Mouse (Mus musculus) liver, embryonic 18 days (tissue): ENCODE results near the gene Clk2. TPM values are rescaled to one million over a fixed set of nuclear protein-coding genes. Genes with fewer than 3 reads are reported as not detected.

ENCODE experiments used
- polyA plus RNA-seq: library from polyadenylated mRNA; depleted of rRNA; stranded (reverse); fragments of >200 nt; gene quantifications from 2 replicates; pipeline ENCODE4 v1.2.3, GENCODE M21; 2012; rRNA removed

Clk2 gene
- 25.1 and 31.8 TPM in 2 replicates for polyA plus RNA-seq

GRCm38 (mm10) chr3:89164506-89165267, at the start of gene Clk2:
Gene Clk2 (plus strand): TSS chr3:89164795.

GRCm38 (mm10) chr3:89135958-89136357, 28.6 kb upstream of the Clk2 start, which contains the start of gene Pklr:
Gene Pklr (plus strand): TSS chr3:89136142.

GRCm38 (mm10) chr3:89159616-89160344, 4.8 kb upstream of the Clk2 start, which contains the start of gene Hcn3:
Gene Hcn3 (minus strand): TSS chr3:89160196.

GRCm38 (mm10) chr3:89177242-89178106, 12.9 kb downstream of the Clk2 start, which contains the start of gene Scamp3:
Gene Scamp3 (plus strand): TSS chr3:89177473.

GRCm38 (mm10) chr3:89183058-89183958, 18.7 kb downstream of the Clk2 start, which contains the start of gene Fam189b:
Gene Fam189b (plus strand): TSS chr3:89183143.

GRCm38 (mm10) chr3:89202253-89203141, 37.9 kb downstream of the Clk2 start, which contains the start of gene Gba:
Gene Gba (plus strand): TSS chr3:89202928.

GRCm38 (mm10) chr3:89214681-89215411, 50.3 kb downstream of the Clk2 start, which contains the start of gene Thbs3:
Gene Thbs3 (plus strand): TSS chr3:89215180.

Other genes starting within 250 kb of the Clk2 start
- gene Ash1l, start 214.2 kb upstream of the Clk2 start, polyA plus RNA-seq = 3.3 and 3.8 TPM in 2 replicates
- gene Dap3, start 213.6 kb upstream of the Clk2 start, polyA plus RNA-seq = 47.8 and 48.9 TPM in 2 replicates
- gene Rusc1, start 71.5 kb upstream of the Clk2 start, polyA plus RNA-seq = 3.9 and 4.8 TPM in 2 replicates
- gene Gm43738, start 63.7 kb upstream of the Clk2 start, polyA plus RNA-seq = not detected in 2 replicates
- 280 and 373 TPM in 2 replicates for gene Fdps, start 62.8 kb upstream of the Clk2 start, polyA plus RNA-seq
- gene Pklr, start 28.7 kb upstream of the Clk2 start, polyA plus RNA-seq = 90.2 and 91.0 TPM in 2 replicates
- gene Hcn3, start 4.6 kb upstream of the Clk2 start, polyA plus RNA-seq = 0.14 and 0.19 TPM in 2 replicates
- 35.6 and 37.9 TPM in 2 replicates for gene Scamp3, start 12.7 kb downstream of the Clk2 start, polyA plus RNA-seq
- gene Fam189b, start 18.3 kb downstream of the Clk2 start, polyA plus RNA-seq = 3.0 and 3.4 TPM in 2 replicates
- 23.4 and 23.5 TPM in 2 replicates for gene Gba, start 38.1 kb downstream of the Clk2 start, polyA plus RNA-seq
- gene Thbs3, start 50.4 kb downstream of the Clk2 start, polyA plus RNA-seq = 2.4 and 2.5 TPM in 2 replicates
- 70.3 and 70.9 TPM in 2 replicates for gene Mtx1, start 62.3 kb downstream of the Clk2 start, polyA plus RNA-seq
- 0.36 and 0.37 TPM in 2 replicates for gene Muc1, start 64.3 kb downstream of the Clk2 start, polyA plus RNA-seq
- gene Krtcap2, start 81.2 kb downstream of the Clk2 start, polyA plus RNA-seq = 44.5 and 46.2 TPM in 2 replicates
- gene Trim46, start 81.5 kb downstream of the Clk2 start, polyA plus RNA-seq = 0.49 and 0.55 TPM in 2 replicates
- gene Dpm3, start 94.6 kb downstream of the Clk2 start, polyA plus RNA-seq = 129 and 153 TPM in 2 replicates
- 25.2 and 26.5 TPM in 2 replicates for gene Slc50a1, start 105.8 kb downstream of the Clk2 start, polyA plus RNA-seq
- 25.1 and 26.2 TPM in 2 replicates for gene Efna1, start 116.3 kb downstream of the Clk2 start, polyA plus RNA-seq
- 0.40 and 0.77 TPM in 2 replicates for gene Efna3, start 158.2 kb downstream of the Clk2 start, polyA plus RNA-seq
- 0.73 and 1.3 TPM in 2 replicates for gene Efna4, start 173.2 kb downstream of the Clk2 start, polyA plus RNA-seq
- 8.5 and 9.7 TPM in 2 replicates for gene Adam15, start 185.2 kb downstream of the Clk2 start, polyA plus RNA-seq
- 0.02 and 0.05 TPM in 2 replicates for gene Dcst2, start 197.2 kb downstream of the Clk2 start, polyA plus RNA-seq
- 0.10 and 0.13 TPM in 2 replicates for gene Dcst1, start 200.5 kb downstream of the Clk2 start, polyA plus RNA-seq
- gene Zbtb7b, start 230.0 kb downstream of the Clk2 start, polyA plus RNA-seq = 16.5 and 20.0 TPM in 2 replicates
- 0.32 and 0.68 TPM in 2 replicates for gene Lenep, start 238.0 kb downstream of the Clk2 start, polyA plus RNA-seq
- 16.3 TPM in 2 replicates for gene Flad1, start 247.1 kb downstream of the Clk2 start, polyA plus RNA-seq